12 mouse cellular contexts compared by ENCODE assay signal in the genomic region with DNA sequence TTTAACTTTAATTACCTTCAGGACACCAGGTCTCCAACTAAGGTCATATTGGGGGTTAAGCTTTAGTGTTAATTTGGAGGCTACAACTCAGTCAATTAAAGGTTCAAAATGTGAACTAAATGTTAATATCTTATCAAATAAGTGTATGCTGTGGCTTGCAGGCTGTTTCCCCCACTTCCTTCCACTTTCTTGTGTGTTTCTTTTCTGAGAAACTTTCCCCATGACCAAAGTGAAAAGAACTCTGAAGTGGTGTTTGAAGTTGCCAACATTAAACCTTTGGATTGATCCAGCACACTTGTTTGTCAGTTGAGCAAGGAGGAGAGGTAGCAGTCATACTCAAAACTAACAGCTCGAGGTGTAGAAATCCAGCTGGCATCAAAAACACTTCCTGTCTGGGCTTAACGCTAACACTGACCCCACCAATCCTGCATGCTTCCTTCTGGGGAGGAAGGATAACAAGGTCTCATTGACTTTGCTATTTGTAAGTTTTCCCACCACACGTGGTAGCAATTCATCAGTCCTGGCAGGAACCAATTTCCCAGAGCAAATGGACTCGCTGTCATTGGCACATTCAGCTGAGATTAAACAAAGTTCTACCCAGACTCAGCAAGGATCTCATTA.
DNase-seq lines count a peak whose midpoint lies in the region; ATAC-seq and TF ChIP-seq lines count a peak whose summit lies in the region.
"Had no signal": no experiment of that assay in that cellular context is flagged by ENCODE, and none has a peak within 500 bp of the region (broad histone marks: within the 10 kb centered on the region; RNA-seq: fewer than 3 reads in every experiment).

No protein-coding gene starts in this region.

- no peak overlapping the region for H3K4me3 ChIP-seq in heart, embryonic 13.5 days
- no peak overlapping the region for H3K4me3 ChIP-seq in lung, embryonic 14.5 days (ENCODE audit: low read depth, low read length)

- DNase-seq in heart, adult 11 months, result peak; percentile 93
- no peak for DNase-seq in heart, postnatal 25 days (ENCODE audit: low spot score)
- peak; percentile 26 for DNase-seq in NIH3T3 (ENCODE audit: low read depth)
- DNase-seq in lung, embryonic 14.5 days, result peak; percentile 31
- no peak for DNase-seq in left cerebral cortex, postnatal 36 days (ENCODE audit: low spot score in 2 of 2)
- no peak for DNase-seq in ovary, adult 18-20 months (ENCODE audit: low spot score)
- no peak for DNase-seq in ovary, postnatal 36 days (ENCODE audit: low spot score)
- DNase-seq: adrenal gland, postnatal 10 days; cerebellum, adult 9-10 months had no signal

- H3K9me3 ChIP-seq in heart, embryonic 13.5 days, result no peaks in the 10 kb centered on the region
- H3K9me3 ChIP-seq in lung, embryonic 14.5 days (ENCODE audit: low read depth, low read length), result no peaks in the 10 kb centered on the region

- intact Hi-C loops in heart, postnatal 25 days (cut with DNase I), result no loop called here
- intact Hi-C loops in left cerebral cortex, postnatal 36 days (cut with DNase I), result no loop called here

- H3K27me3 ChIP-seq in heart, embryonic 13.5 days (replicated peaks), result no peaks in the 10 kb centered on the region
- H3K27me3 ChIP-seq in lung, embryonic 14.5 days (ENCODE audit: insufficient read depth, low read length), result no peaks in the 10 kb centered on the region

- 6% methylated on average over 4 of the region's 4 CpGs for WGBS in heart, embryonic 13.5 days
- WGBS in lung, embryonic 14.5 days, result 13% methylated on average over 4 of the region's 4 CpGs

- H3K4me1 ChIP-seq in heart, embryonic 13.5 days, result peaks cover 14% of the 10 kb centered on the region
- H3K4me1 ChIP-seq in lung, embryonic 14.5 days (ENCODE audit: insufficient read depth), result no peaks in the 10 kb centered on the region

- no peaks in the 10 kb centered on the region for H3K36me3 ChIP-seq in heart, embryonic 13.5 days
- H3K36me3 ChIP-seq in lung, embryonic 14.5 days (ENCODE audit: insufficient read depth), result no peaks in the 10 kb centered on the region

- no peak overlapping the region for H3K9ac ChIP-seq in heart, embryonic 13.5 days
- H3K9ac ChIP-seq in lung, embryonic 14.5 days, result no peak overlapping the region
- H3K9ac ChIP-seq: hindbrain, embryonic 14.5 days had no signal

- TF ChIP-seq CTCF in lung, embryonic 14.5 days (IDR thresholded peaks at IDR 0.05; ENCODE audit: low read depth), result no peak

- ATAC-seq in heart, embryonic 13.5 days (ENCODE audit: extremely low read depth, insufficient number of reproducible peaks, low FRiP score, low TSS enrichment), result no peak
- ATAC-seq in lung, embryonic 14.5 days (ENCODE audit: insufficient read depth), result no peak; the same call in 1 of the 2 replicates
- ATAC-seq: forebrain, embryonic 16.5 days had no signal

- peak overlapping the region; percentile 61 for H3K27ac ChIP-seq in heart, embryonic 13.5 days (replicated peaks)
- no peak overlapping the region for H3K27ac ChIP-seq in lung, embryonic 14.5 days (ENCODE audit: low read depth)
- H3K27ac ChIP-seq: hindbrain, embryonic 14.5 days had no signal

- 0 out of 2 replicates have a peak overlapping the region, but pooled peaks have one; percentile 2 for H3K4me2 ChIP-seq in heart, embryonic 13.5 days
- no peak overlapping the region for H3K4me2 ChIP-seq in lung, embryonic 14.5 days
- H3K4me2 ChIP-seq: hindbrain, embryonic 14.5 days had no signal

Comparison
In these comparisons a context has a peak if more than half of its experiments do, and no peak if none do; other contexts are left out.
1. DNase-seq: peak in heart, adult 11 months (single experiment), NIH3T3 (single experiment) and lung, embryonic 14.5 days (single experiment); none in heart, postnatal 25 days (single experiment), left cerebral cortex, postnatal 36 days (0 of 2), ovary, adult 18-20 months (single experiment) and ovary, postnatal 36 days (single experiment).